Mouse (Mus musculus) forebrain, postnatal 0 days (tissue): ENCODE results near the gene Tbxas1. TPM values are rescaled to one million over a fixed set of nuclear protein-coding genes. Genes with fewer than 3 reads are reported as not detected.

Source experiments
- ATAC-seq: fragments of 200-750 bp; cut with Nextera tagmentation; 2 replicates; pipeline ENCODE4 v1.8.0; 2017; ENCODE audit warnings: mild to moderate bottlenecking, moderate library complexity
- DNase-seq: peaks from one replicate; pipeline ENCODE4 v3.0.0-alpha.2; 2015
- H3K27ac ChIP-seq: fragments of 300-500 bp; sonication (generic); 2 replicates; pipeline ENCODE4 v1.5.1; 2014; ENCODE audit warnings: low read depth, mild to moderate bottlenecking, antibody characterized with exemption, low read length, moderate library complexity, mixed read lengths
- H3K27me3 ChIP-seq: fragments of 300-500 bp; sonication (generic); 2 replicates; pipeline ENCODE4 v1.6.1; 2014; ENCODE audit warnings: mild to moderate bottlenecking, low read length, mixed read lengths; ENCODE audit not compliant: insufficient read depth
- H3K36me3 ChIP-seq: fragments of 300-500 bp; sonication (generic); 2 replicates; pipeline ENCODE4 v1.6.1; 2014; ENCODE audit warnings: mild to moderate bottlenecking, moderate library complexity; ENCODE audit not compliant: insufficient read depth
- H3K4me1 ChIP-seq: fragments of 300-500 bp; sonication (generic); 2 replicates; pipeline ENCODE4 v1.6.1; 2014; ENCODE audit warnings: antibody characterized with exemption; ENCODE audit not compliant: insufficient read depth
- H3K4me2 ChIP-seq: fragments of 300-500 bp; sonication (generic); 2 replicates; pipeline ENCODE4 v1.6.1; 2014; ENCODE audit warnings: low read depth, mild to moderate bottlenecking, moderate library complexity
- H3K4me3 ChIP-seq: fragments of 300-500 bp; sonication (generic); 2 replicates; pipeline ENCODE4 v1.5.1; 2014; ENCODE audit warnings: low read depth, low read length, mixed read lengths
- H3K9ac ChIP-seq: fragments of 300-500 bp; sonication (generic); 2 replicates; pipeline ENCODE4 v1.6.1; 2014; ENCODE audit warnings: mild to moderate bottlenecking
- H3K9me3 ChIP-seq: fragments of 300-500 bp; sonication (generic); 2 replicates; pipeline ENCODE4 v1.6.1; 2016; ENCODE audit warnings: low read length
- CTCF ChIP-seq: sonication (generic); IDR thresholded peaks from 2 replicates; pipeline ENCODE4 v1.5.1; 2016; ENCODE audit warnings: antibody characterized with exemption, control low read depth, low read depth
- WGBS: fragments of 180-500 bp; shearing (Covaris S2); extraction: QIAGEN DNeasy Blood & Tissue Kit; methylation state at CpG from one replicate; pipeline ENCODE4 v1.1.7; 2014; 5-methylcytosine and 5-hydroxymethylcytosine counted together
- polyA plus RNA-seq: library from polyadenylated mRNA; unstranded; fragments of >200 nt; fragmentation: Nextera tagmentation; extraction: Ambion mirVana; gene quantifications from 2 replicates; pipeline ENCODE4 v1.2.1, GENCODE M21; 2015
- total RNA-seq: library from RNA; depleted of rRNA; stranded (reverse); fragments of >200 nt; gene quantifications from 2 replicates; pipeline ENCODE4 v1.2.3, GENCODE M21; 2014

Gene Tbxas1
- total and polyA plus RNA-seq, 2 experiments from 2014 or later: 1.5 to 2.0 TPM

- no peak overlapping the region for H3K9ac ChIP-seq
- DNase-seq: no peak
Observed at GRCm38 (mm10) chr6:38982656-38983055, 107.5 kb downstream of the Tbxas1 start.

GRCm38 (mm10) chr6:38983060-38983459 lies 107.9 kb downstream of the Tbxas1 start:
- Histone ChIP-seq H3K27ac (no peak overlapping the region), H3K27me3 (no peaks in the 10 kb centered on the region), H3K9me3 (no peaks in the 10 kb centered on the region), H3K4me3 (no peak overlapping the region), H3K4me2 (no peak overlapping the region), H3K9ac (no peak overlapping the region), H3K4me1 (no peaks in the 10 kb centered on the region), H3K36me3 (no peaks in the 10 kb centered on the region)
- no peak for DNase-seq
- no peak for ATAC-seq
- no peak for TF ChIP-seq CTCF
- 47% methylated on average over 7 of the region's 7 CpGs for WGBS

More at GRCm38 (mm10) chr6:38982656-38983055, 107.5 kb downstream of the Tbxas1 start:
- no peaks in the 10 kb centered on the region for H3K36me3 ChIP-seq
- no peak for TF ChIP-seq CTCF
- 65% methylated on average over 4 of the region's 4 CpGs for WGBS
- no peak overlapping the region for H3K4me2 ChIP-seq
- H3K4me3 ChIP-seq: no peak overlapping the region
- no peak for ATAC-seq
- no peaks in the 10 kb centered on the region for H3K27me3 ChIP-seq
- no peak overlapping the region for H3K27ac ChIP-seq
- H3K9me3 ChIP-seq: no peaks in the 10 kb centered on the region
- H3K4me1 ChIP-seq: no peaks in the 10 kb centered on the region

GRCm38 (mm10) chr6:38984626-38985025 lies 109.4 kb downstream of the Tbxas1 start:
- Histone ChIP-seq H3K9me3 (no peaks in the 10 kb centered on the region), H3K36me3 (no peaks in the 10 kb centered on the region), H3K27ac (no peak overlapping the region), H3K4me3 (no peak overlapping the region), H3K4me1 (no peaks in the 10 kb centered on the region), H3K4me2 (no peak overlapping the region), H3K9ac (no peak overlapping the region), H3K27me3 (no peaks in the 10 kb centered on the region)
- 88% methylated on average over 2 of the region's 2 CpGs for WGBS
- no peak for TF ChIP-seq CTCF
- no peak for ATAC-seq
- no peak for DNase-seq

- no peak for TF ChIP-seq CTCF
- H3K4me2 ChIP-seq: no peak overlapping the region
- no peak for ATAC-seq
- no peak overlapping the region for H3K9ac ChIP-seq
- H3K9me3 ChIP-seq: no peaks in the 10 kb centered on the region
- H3K4me1 ChIP-seq: no peaks in the 10 kb centered on the region
- whole genome bisulfite sequencing: 55% methylated on average over 10 of the region's 10 CpGs
- no peaks in the 10 kb centered on the region for H3K27me3 ChIP-seq
- DNase-seq: no peak
- no peak overlapping the region for H3K27ac ChIP-seq
- no peaks in the 10 kb centered on the region for H3K36me3 ChIP-seq
- no peak overlapping the region for H3K4me3 ChIP-seq
Observed at GRCm38 (mm10) chr6:38986641-38987040, 111.4 kb downstream of the Tbxas1 start.

- no peaks in the 10 kb centered on the region for H3K4me1 ChIP-seq
- no peaks in the 10 kb centered on the region for H3K27me3 ChIP-seq
- ATAC-seq (no peak), DNase-seq (no peak)
- H3K27ac ChIP-seq: no peak overlapping the region
- H3K9me3 ChIP-seq: no peaks in the 10 kb centered on the region
- H3K4me2 ChIP-seq: no peak overlapping the region
- WGBS: 62% methylated on average over 4 of the region's 4 CpGs
- no peaks in the 10 kb centered on the region for H3K36me3 ChIP-seq
- H3K9ac ChIP-seq: no peak overlapping the region
- no peak overlapping the region for H3K4me3 ChIP-seq
- TF ChIP-seq CTCF: no peak
Observed at GRCm38 (mm10) chr6:38992016-38992415, 116.8 kb downstream of the Tbxas1 start.

- no peak overlapping the region for H3K4me2 ChIP-seq
- H3K36me3 ChIP-seq: no peaks in the 10 kb centered on the region
- H3K9me3 ChIP-seq: no peaks in the 10 kb centered on the region
- no peak for DNase-seq
- H3K4me3 ChIP-seq: no peak overlapping the region
- WGBS: 89% methylated on average over 3 of the region's 3 CpGs
- no peak overlapping the region for H3K27ac ChIP-seq
- H3K27me3 ChIP-seq: no peaks in the 10 kb centered on the region
- no peak for ATAC-seq
- no peak for TF ChIP-seq CTCF
- no peaks in the 10 kb centered on the region for H3K4me1 ChIP-seq
- no peak overlapping the region for H3K9ac ChIP-seq
Observed at GRCm38 (mm10) chr6:38995774-38996173, 120.6 kb downstream of the Tbxas1 start.

- H3K27me3 ChIP-seq: no peaks in the 10 kb centered on the region
- no peaks in the 10 kb centered on the region for H3K4me1 ChIP-seq
- no peak for TF ChIP-seq CTCF
- H3K9ac ChIP-seq: no peak overlapping the region
- 77% methylated on average over 4 of the region's 4 CpGs for WGBS
- no peak overlapping the region for H3K4me3 ChIP-seq
- DNase-seq: no peak
- H3K4me2 ChIP-seq: no peak overlapping the region
- ATAC-seq: no peak
- H3K9me3 ChIP-seq: no peaks in the 10 kb centered on the region
- H3K36me3 ChIP-seq: no peaks in the 10 kb centered on the region
- H3K27ac ChIP-seq: no peak overlapping the region
Observed at GRCm38 (mm10) chr6:38997838-38998237, 122.6 kb downstream of the Tbxas1 start.

GRCm38 (mm10) chr6:39003126-39003525 lies 127.9 kb downstream of the Tbxas1 start:
- H3K27ac ChIP-seq: no peak overlapping the region
- H3K9me3 ChIP-seq: no peaks in the 10 kb centered on the region
- no peak for ATAC-seq
- H3K27me3 ChIP-seq: no peaks in the 10 kb centered on the region
- no peak overlapping the region for H3K9ac ChIP-seq
- 83% methylated on average over 7 of the region's 7 CpGs for WGBS
- no peak overlapping the region for H3K4me2 ChIP-seq
- 0 out of 2 replicates have a peak, but pooled peaks cover 9% of the 10 kb centered on the region for H3K4me1 ChIP-seq
- H3K36me3 ChIP-seq: no peaks in the 10 kb centered on the region
- no peak for DNase-seq
- no peak overlapping the region for H3K4me3 ChIP-seq
- TF ChIP-seq CTCF: no peak
